Mouse (Mus musculus) left cerebral cortex, adult 2 months (tissue): ENCODE measurements around the gene Pde4d. TPM values are rescaled to one million over a fixed set of nuclear protein-coding genes. Genes with fewer than 3 reads are reported as not detected.

ENCODE experiments used
- DNase-seq, 2 experiments: peaks; one replicate each; pipeline ENCODE4 v3.0.0; 2021 to 2022; ENCODE audit warnings: low spot score in 2 of 2, mixed read lengths in 1 of 2; ENCODE audit errors: extremely low spot score in 1 of 2
- H3K27ac ChIP-seq: fragments of 200-600 bp; 2 replicates; pipeline ENCODE4 v1.8.1; 2022
- H3K4me3 ChIP-seq: fragments of 200-600 bp; 2 replicates; pipeline ENCODE4 v1.8.1; 2022
- CTCF ChIP-seq: fragments of 200-600 bp; IDR thresholded peaks from 2 replicates; pipeline ENCODE4 v1.8.1; 2022; ENCODE audit warnings: antibody characterized with exemption, mild to moderate bottlenecking, moderate library complexity
- intact Hi-C: fragments of 180-260 bp; cut with DNase I; formaldehyde crosslinking; loops from one replicate; pipeline ENCODE4 v1.15.1; 2025
- total RNA-seq, 2 experiments: library from RNA; stranded (reverse); gene quantifications; 2 replicates each; pipeline ENCODE4 v1.2.3; 2021

Gene Pde4d
- total RNA-seq, 2 experiments from 2014 or later: 116 to 121 TPM

DNA sequence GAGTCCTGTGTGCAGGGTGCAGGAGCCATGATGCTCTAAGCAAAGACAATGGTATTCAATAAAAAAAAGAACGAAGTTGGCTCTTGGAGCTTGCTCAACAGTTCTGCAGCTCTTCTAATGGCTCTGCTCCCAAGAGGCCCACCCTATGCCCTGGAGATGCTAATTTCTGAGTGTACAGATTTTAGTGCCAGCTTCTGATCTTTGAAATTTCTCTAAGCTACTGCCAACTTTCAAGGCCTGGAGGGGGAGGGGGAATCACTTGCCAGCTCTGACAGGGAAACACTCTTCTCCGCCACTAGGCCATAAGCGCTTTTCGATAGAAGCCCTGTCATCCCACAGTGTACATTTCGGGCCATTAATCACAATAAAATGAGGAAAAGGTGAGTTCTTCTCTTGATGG is 830.7 kb downstream of the Pde4d start:
- Histone ChIP-seq H3K4me3 (no peak overlapping the region), H3K27ac (no peak overlapping the region)
- intact Hi-C loops: no loop called here
- peak in 1 of 2 experiments; percentile 22 for DNase-seq
- TF ChIP-seq CTCF: no peak

DNA sequence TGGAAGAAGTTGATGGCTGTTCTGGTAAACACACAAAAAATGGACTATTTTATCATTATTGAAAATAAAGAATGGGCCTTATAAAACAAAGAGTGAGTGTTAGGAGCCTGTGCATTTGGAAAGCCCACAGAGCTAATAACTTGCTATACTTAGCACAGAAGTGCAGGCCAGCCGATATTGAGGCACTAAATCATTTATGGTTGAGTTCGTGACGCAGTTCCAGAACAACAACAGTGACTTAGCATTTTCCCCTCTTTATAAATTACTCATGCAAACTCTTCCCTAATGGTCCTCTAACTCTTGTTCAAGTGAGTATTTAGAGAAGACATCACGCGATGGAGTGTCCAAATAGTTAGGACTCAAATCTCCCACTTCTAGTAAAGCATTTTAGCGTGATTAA is 837.7 kb downstream of the Pde4d start:
- no peak overlapping the region for H3K4me3 ChIP-seq
- DNase-seq: no peak
- intact Hi-C loops: no loop called here
- H3K27ac ChIP-seq: no peak overlapping the region
- TF ChIP-seq CTCF: no peak

DNA sequence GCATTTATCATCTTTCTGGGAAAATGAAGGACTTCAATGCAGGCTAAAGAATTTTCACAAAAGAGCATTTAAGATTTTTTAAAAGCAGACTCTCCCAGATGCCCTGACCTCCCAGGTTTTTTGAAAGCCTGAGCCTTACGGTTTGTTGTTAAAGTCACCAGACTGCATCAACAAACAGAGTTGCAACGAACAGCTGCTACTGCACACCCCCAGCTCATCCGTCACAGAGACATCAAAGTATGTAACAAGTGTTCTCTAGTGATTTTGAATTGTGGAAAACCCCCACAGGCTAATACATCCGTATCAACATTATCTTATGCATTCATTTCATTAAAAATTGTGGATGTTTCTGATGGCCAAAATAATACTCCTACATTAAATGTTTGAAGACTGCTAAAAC is 841.2 kb downstream of the Pde4d start:
- DNase-seq: no peak
- intact Hi-C loops: no loop called here
- H3K27ac ChIP-seq: no peak overlapping the region
- TF ChIP-seq CTCF: no peak
- H3K4me3 ChIP-seq: no peak overlapping the region

DNA sequence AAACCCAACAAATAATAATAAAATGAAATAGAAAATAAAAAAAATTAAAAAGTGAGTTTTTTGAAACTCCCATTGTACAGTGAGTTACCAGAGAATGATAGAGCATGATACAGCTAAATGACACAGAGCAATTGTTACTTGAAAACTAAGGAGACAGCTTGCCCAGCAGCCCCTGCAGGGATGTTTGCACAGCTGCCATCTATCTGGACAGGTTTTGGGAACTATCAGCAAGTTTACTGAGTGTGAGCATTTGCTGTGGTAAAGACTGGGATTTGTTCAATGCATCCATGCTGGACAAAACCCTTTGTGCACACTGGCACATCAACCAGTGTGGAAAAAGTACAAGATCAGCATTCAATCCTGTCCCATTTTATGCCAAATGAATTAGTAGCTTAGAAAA is 843.3 kb downstream of the Pde4d start:
- intact Hi-C loops: no loop called here
- no peak for TF ChIP-seq CTCF
- H3K4me3 ChIP-seq: no peak overlapping the region
- no peak for DNase-seq
- H3K27ac ChIP-seq: no peak overlapping the region

DNA sequence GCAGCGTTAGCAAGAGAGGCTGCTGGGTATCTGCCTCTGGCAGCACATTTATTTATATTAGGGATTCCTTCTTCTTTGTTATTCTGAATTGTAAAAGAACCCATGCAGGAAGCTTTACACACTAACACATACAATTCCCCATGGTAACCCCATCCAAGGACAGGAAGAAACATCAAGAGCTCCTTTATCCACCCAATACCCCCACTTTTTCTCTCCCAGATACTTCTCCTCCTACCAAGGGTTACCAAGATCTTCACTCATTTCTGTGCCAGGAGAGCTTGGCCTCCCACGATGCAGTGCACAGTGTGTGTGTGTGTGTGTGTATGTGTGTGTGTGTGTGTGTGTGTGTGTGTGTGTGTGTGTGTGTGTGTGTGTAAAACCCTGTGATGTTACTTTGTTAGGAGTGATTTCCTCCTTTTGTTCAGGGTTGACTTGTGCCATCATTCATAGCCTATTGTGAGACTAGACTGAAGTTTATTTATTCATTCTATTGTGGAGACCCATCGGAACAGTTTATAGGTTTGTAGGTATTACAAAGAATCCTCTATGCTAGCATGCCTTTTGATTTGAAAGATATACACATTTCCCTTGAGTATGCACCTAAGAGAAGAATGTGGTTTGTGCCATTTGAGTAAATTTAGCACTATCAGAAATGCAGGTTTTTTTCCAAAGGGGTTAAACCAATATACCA is 846.7 kb downstream of the Pde4d start:
- Histone ChIP-seq H3K4me3 (no peak overlapping the region), H3K27ac (no peak overlapping the region)
- TF ChIP-seq CTCF: no peak
- no peak for DNase-seq
- intact Hi-C loops: no loop called here

DNA sequence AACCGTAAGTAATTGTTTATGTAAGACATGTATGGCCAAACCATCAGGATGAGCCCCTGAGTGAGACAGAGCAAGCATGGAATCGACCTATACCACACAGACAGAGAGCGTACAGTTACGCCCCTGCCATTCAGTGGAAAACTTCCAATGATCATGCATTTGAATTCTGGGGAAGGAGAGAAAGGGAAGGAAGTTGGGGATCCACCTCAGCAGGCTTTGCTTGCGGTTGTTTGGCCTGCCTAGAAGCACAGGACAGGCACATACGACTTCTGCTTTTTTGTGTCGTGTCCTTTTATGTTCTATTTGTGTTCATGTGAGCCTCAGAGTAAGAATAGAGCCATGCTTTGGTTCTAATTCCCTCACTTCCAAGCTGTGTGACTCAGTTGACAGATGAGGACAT is 849.1 kb downstream of the Pde4d start:
- no peak for DNase-seq

DNA sequence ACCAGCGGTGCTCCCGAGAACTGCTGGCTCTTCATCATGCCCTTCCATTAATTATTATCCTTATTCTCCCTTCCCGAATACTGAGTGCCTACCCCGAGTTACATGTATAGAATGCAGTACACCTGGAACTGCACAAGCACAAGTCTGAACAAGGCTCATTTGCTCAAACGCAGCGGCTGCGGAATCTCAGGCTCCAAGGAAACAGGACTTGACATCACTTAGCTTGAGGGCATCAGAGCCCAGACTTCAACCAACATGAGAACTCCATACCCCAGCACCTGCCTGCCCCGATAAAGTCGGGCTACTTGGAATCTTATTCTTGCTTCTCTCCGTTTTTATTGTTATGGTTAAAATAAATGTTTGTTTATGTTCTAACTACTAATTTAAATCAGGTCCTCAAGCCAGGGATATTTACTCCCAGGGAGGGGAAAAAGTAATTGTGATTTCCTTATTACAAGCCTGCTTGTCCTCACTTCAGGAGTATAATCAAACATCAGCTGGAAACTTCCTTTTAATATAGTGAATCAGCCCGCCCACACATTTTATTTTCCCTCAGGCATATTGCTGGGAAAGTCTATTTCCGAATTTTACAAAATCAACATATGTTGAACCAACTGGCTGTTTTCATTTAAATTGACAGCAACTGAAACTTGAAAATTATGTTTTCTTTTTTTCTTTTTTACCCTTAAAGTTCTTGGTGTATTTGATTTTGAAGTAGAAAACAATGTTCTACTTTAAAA is 849.9 kb downstream of the Pde4d start:
- TF ChIP-seq CTCF: no peak
- intact Hi-C loops: no loop called here
- no peak overlapping the region for H3K4me3 ChIP-seq
- H3K27ac ChIP-seq: no peak overlapping the region
- DNase-seq: no peak

More for the DNA sequence above, 849.1 kb downstream of the Pde4d start:
- intact Hi-C loops: no loop called here
- no peak overlapping the region for H3K27ac ChIP-seq
- no peak for TF ChIP-seq CTCF
- no peak overlapping the region for H3K4me3 ChIP-seq

DNA sequence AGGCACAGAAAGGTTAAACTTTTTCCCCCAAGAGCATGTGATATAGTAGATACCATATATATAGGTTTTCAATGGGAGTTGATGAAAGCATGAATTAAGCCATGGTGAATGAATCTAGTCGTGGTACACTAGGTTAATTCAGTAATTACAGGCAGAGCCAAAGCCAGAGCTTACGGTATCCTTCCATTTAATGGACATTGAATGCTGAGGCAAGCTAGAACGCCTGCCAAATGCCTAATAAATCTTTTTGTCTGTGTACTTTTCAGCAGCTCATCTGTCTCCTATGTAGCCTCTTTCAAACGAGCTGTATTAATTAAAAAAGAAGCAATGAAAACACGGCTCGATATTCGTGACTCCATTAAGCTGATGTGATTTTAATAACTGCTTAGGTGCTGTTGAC is 862.8 kb downstream of the Pde4d start:
- intact Hi-C loops: no loop called here
- no peak overlapping the region for H3K4me3 ChIP-seq
- DNase-seq: no peak
- TF ChIP-seq CTCF: no peak
- H3K27ac ChIP-seq: no peak overlapping the region

DNA sequence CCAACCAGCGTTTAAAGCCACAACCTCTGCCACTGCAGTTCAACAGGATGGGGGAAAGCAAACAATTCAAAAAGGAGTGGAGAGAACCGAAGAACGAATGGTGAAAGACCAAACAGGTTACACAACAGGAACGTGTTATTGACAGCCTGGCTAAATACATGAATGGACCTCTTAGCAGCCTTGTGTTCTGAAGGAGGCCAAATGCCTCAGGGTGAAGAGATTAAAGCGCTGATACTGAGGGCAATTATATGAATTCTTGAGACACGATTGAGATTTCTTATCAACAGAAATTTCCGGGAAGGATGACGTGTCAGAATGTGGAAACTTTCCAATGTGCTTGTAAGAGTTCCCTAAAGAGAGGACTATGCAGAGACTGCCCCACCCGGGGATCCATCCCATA is 865.9 kb downstream of the Pde4d start:
- Histone ChIP-seq H3K4me3 (no peak overlapping the region), H3K27ac (no peak overlapping the region)
- TF ChIP-seq CTCF: no peak
- DNase-seq: no peak
- intact Hi-C loops: no loop called here

DNA sequence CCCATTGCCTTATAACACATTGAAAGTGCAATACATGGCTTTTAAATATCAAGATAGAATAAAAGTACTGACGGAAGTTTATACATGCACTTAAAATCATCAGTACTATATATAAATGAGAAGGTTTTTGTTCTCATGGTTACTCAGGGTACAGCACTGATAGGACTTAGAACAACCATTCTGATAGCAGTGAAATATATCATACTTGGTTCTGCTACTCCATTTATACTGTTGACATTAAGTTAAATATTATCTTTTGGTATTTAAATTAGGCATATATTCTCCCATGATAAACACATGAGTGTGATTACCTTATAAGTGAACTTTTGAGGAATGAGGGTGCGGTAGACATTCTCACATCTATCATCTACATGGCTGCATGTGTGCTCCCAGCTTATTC is 867.9 kb downstream of the Pde4d start:
- Histone ChIP-seq H3K4me3 (no peak overlapping the region), H3K27ac (no peak overlapping the region)
- no peak for TF ChIP-seq CTCF
- no peak for DNase-seq
- intact Hi-C loops: no loop called here

DNA sequence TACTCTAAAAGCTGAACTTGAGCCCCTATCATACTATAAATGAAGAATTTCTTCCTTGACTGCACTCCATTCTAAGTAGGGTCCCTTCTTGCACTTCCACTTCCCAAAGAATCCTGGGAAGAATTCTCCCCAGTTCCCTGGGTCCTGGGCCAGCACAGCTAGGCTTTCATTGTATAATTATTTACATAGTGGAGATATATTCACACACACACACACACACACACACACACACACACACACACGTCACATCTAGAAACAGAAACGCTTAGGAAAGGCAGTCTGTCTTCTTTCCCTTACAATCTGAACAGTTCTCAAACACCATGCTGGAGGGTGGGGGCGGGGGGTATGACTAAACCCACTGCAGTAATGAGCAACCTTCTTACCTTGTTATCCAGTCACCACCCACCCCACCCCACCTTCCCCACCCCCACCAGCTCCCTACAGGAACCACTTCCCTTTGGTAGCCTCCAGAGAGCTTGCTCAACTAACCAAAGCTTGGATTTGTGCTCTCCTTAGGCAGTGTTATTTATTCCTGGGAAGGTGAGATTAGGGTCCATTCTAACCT is 868.8 kb downstream of the Pde4d start:
- Histone ChIP-seq H3K27ac (no peak overlapping the region), H3K4me3 (no peak overlapping the region)
- no peak for DNase-seq
- intact Hi-C loops: no loop called here
- TF ChIP-seq CTCF: no peak

DNA sequence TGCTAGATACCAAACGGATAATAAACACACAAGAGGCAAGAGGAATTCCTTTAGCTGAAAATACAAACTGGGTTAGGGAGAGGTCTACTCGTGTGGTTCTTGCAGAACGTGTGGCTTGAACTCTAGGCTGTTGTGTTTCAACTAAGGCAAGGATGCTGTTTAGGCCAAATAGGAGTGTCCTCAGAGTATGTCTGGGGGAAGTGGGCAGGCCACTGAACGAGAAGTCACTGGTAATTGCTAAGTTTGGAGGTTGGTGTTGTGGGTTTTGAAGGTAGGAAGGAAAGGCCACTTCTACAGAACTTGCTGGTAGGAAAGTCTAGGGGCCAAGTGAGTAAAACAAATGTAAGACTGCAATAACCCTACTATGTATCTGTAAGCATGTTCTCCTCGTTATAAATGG is 876.3 kb downstream of the Pde4d start:
- intact Hi-C loops: no loop called here
- no peak for TF ChIP-seq CTCF
- Histone ChIP-seq H3K4me3 (no peak overlapping the region), H3K27ac (no peak overlapping the region)
- DNase-seq: no peak
